Mouse (Mus musculus): Measurements from ENCODE around the gene Nt5c3.

- no peak for TF ChIP-seq CTCF (IDR thresholded peaks at IDR 0.05; ENCODE audit: control insufficient read depth, insufficient read depth, insufficient replicate concordance, low read depth, low read length)
- no peak for TF ChIP-seq POLR2A (IDR thresholded peaks at IDR 0.05; ENCODE audit: control insufficient read depth, low read depth, low read length)
These were observed 22.4 kb downstream of the Nt5c3 start for GRCm38 (mm10) chr6:56901336-56901735.
